Mouse (Mus musculus) E14TG2a.4 (cell line): ENCODE results near the gene Boll.

Experiments
- CTCF ChIP-seq: conservative IDR thresholded peaks from 2 replicates; pipeline ENCODE4 v1.5.1; 2014; ENCODE audit warnings: low read length
- NANOG ChIP-seq: IDR thresholded peaks from 2 replicates; pipeline ENCODE4 v1.6.1; 2014; ENCODE audit warnings: borderline replicate concordance, low read length, mixed read lengths
- POU5F1 ChIP-seq: IDR thresholded peaks from 2 replicates; pipeline ENCODE4 v1.6.1; 2014; ENCODE audit warnings: low read length, borderline replicate concordance

DNA sequence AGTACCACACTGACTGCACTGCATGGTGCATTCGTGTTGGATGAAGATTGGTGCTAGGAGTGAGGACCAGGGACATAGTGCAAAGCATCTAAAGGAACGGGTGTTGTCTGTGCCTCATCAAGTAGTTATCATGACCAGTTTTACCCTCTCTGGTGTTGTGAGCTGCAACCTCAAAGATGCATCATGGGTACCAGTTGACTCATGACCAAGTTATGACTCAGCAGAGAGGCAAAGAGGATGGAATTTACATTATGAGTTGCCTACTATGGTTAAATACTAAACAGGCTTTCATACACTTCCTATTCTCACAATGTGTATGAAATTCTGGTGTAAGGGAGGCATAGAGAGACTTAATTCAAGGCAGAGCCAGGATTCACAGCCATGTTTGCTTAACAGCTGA is 47.4 kb upstream of the Boll start:
- TF ChIP-seq CTCF (no peak), NANOG (no peak), POU5F1 (no peak)
